Mouse (Mus musculus): ENCODE results near the gene Ogt. TPM values are rescaled to one million over a fixed set of nuclear protein-coding genes. Genes with fewer than 3 reads are reported as not detected.

The Ogt gene
- polyA plus RNA-seq (2016; fragmentation: Nextera tagmentation; extraction: Ambion mirVana), result 219 and 228 TPM in 2 replicates

DNA sequence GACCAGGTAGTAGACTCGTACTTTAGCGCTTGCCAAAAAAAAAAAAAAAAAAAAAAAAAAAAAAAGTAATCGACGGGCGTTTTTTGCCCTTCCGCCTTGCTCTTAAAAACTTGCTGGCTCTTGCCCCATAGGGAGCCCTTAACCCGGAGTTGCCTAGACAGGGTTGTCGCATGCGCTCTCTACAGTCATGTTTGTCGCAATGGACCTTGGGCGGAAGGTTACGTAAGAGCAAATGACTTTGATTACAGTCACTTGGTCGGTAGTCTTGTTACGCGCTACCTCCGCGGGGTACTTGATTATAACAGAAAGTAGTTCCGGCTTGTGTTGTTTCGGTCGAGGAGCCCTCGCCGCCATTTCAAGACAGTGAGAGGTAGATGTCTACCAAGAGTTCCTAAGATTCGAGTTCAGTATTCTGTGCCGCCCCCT is at the start of gene Ogt:
Gene Ogt, plus strand, starts transcription at position 320 of the 426 bp plus-strand sequence.
- ATAC-seq (ENCODE audit: low FRiP score, low read depth), result peak; percentile 96
- peaks cover 8% of the 10 kb centered on the region; the same call in 1 of the 2 replicates for H3K27me3 ChIP-seq
- no peaks in the 10 kb centered on the region for H3K9me3 ChIP-seq
- H3K4me3 ChIP-seq, result peak within 1 kb of the TSS; percentile 67
- H3K4me1 ChIP-seq, result peaks cover 7% of the 10 kb centered on the region
- peak within 1 kb of the TSS; percentile 83 for H3K27ac ChIP-seq (replicated peaks)
- H3K9ac ChIP-seq (replicated peaks), result peak within 1 kb of the TSS; percentile 83
- 17% methylated on average over 23 of the region's 24 CpGs for WGBS
- H3K36me3 ChIP-seq, result no peaks in the 10 kb centered on the region
- H3K4me2 ChIP-seq (replicated peaks), result peak within 1 kb of the TSS; percentile 60

- ATAC-seq (ENCODE audit: low FRiP score, low read depth), result no peak
- Histone ChIP-seq H3K4me3 (no peak overlapping the region), H3K9me3 (no peaks in the 10 kb centered on the region), H3K9ac (replicated peaks) (no peak overlapping the region), H3K36me3 (no peaks in the 10 kb centered on the region), H3K27me3 (no peaks in the 10 kb centered on the region; the same call in 1 of the 2 replicates), H3K4me2 (replicated peaks) (no peak overlapping the region), H3K4me1 (no peaks in the 10 kb centered on the region), H3K27ac (replicated peaks) (no peak overlapping the region)
- 91% methylated on average over 3 of the region's 3 CpGs for WGBS
Measured at GRCm38 (mm10) chrX:101616183-101616582, 23.7 kb upstream of the Ogt start.

DNA sequence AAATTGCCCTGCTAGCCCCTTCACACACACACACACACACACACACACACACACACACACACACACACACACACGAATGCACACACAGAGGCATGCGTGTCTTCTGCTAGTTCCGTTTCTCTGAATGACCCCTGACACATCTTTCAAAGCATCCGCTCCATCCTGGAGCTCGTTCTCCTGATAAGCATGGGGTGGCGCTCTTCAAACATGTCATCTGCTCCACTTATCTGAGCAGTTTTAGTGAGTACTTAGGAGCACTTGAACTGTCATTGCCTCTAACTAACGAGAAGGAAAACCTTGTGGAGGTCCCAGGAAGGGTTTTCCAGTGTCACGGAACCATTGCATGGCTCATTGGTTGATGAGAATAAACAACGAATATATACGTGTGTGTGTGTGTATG is 22.0 kb upstream of the Ogt start:
- no peak for ATAC-seq (ENCODE audit: low FRiP score, low read depth)
- no peaks in the 10 kb centered on the region for H3K9me3 ChIP-seq
- no peak overlapping the region for H3K27ac ChIP-seq (replicated peaks)
- H3K36me3 ChIP-seq, result no peaks in the 10 kb centered on the region
- no peak overlapping the region for H3K9ac ChIP-seq (replicated peaks)
- no peak overlapping the region for H3K4me3 ChIP-seq
- H3K4me1 ChIP-seq, result no peaks in the 10 kb centered on the region
- no peaks in the 10 kb centered on the region; the same call in 1 of the 2 replicates for H3K27me3 ChIP-seq
- WGBS, result 78% methylated on average over 10 of the region's 10 CpGs
- H3K4me2 ChIP-seq (replicated peaks), result no peak overlapping the region

- H3K27me3 ChIP-seq, result no peaks in the 10 kb centered on the region
- no peak for ATAC-seq (ENCODE audit: low FRiP score, low read depth)
- no peak overlapping the region for H3K4me3 ChIP-seq
- H3K9ac ChIP-seq (replicated peaks), result no peak overlapping the region
- no peak overlapping the region for H3K27ac ChIP-seq (replicated peaks)
- H3K4me2 ChIP-seq (replicated peaks), result no peak overlapping the region
- WGBS, result 71% methylated on average over 6 of the region's 6 CpGs
- H3K9me3 ChIP-seq, result no peaks in the 10 kb centered on the region
- no peaks in the 10 kb centered on the region for H3K4me1 ChIP-seq
- H3K36me3 ChIP-seq, result no peaks in the 10 kb centered on the region
Measured at GRCm38 (mm10) chrX:101620317-101620716, 19.5 kb upstream of the Ogt start.

- Histone ChIP-seq H3K36me3 (no peaks in the 10 kb centered on the region), H3K9ac (replicated peaks) (no peak overlapping the region), H3K27me3 (no peaks in the 10 kb centered on the region), H3K4me2 (replicated peaks) (no peak overlapping the region), H3K9me3 (no peaks in the 10 kb centered on the region), H3K4me1 (no peaks in the 10 kb centered on the region), H3K27ac (replicated peaks) (no peak overlapping the region), H3K4me3 (no peak overlapping the region)
- ATAC-seq (ENCODE audit: low FRiP score, low read depth), result no peak
- WGBS, result 65% methylated on average over 3 of the region's 3 CpGs
Measured at GRCm38 (mm10) chrX:101622539-101622938, 17.3 kb upstream of the Ogt start.

GRCm38 (mm10) chrX:101636821-101637525 is 2.9 kb upstream of the Ogt start:
- Histone ChIP-seq H3K4me1 (peaks cover 3% of the 10 kb centered on the region; the same call in 1 of the 2 replicates), H3K36me3 (no peaks in the 10 kb centered on the region), H3K4me3 (no peak overlapping the region), H3K27me3 (peaks cover 12% of the 10 kb centered on the region; the same call in 1 of the 2 replicates), H3K4me2 (replicated peaks) (no peak overlapping the region), H3K9me3 (no peaks in the 10 kb centered on the region), H3K9ac (replicated peaks) (no peak overlapping the region), H3K27ac (replicated peaks) (no peak overlapping the region)
- ATAC-seq (ENCODE audit: low FRiP score, low read depth), result no peak
- WGBS, result 21% methylated on average over 8 of the region's 9 CpGs

DNA sequence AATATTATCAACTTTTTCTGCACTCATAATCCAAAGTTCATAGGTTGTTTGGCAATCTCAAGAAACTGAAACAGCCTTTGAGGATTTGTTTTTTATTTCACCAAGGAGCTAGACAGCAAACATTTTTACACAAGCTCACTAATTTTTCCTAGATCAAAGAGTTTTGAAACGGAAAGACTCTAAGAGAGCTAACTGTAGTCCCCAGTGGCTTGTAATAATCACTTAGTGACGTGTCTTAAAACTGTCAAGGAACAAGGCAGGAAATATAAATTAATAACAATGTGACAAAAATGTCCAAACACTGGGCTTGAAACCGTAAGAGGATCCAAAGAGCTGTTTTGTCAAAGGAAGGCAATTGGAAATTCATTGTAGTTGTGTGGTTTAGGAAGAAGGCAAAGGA is 1.0 kb upstream of the Ogt start:
- H3K9ac ChIP-seq (replicated peaks), result no peak overlapping the region
- no peak for ATAC-seq (ENCODE audit: low FRiP score, low read depth)
- no peaks in the 10 kb centered on the region for H3K36me3 ChIP-seq
- peaks cover 8% of the 10 kb centered on the region; the same call in 1 of the 2 replicates for H3K27me3 ChIP-seq
- peak overlapping the region; percentile 49 for H3K4me2 ChIP-seq (replicated peaks)
- H3K27ac ChIP-seq (replicated peaks), result no peak overlapping the region
- H3K4me1 ChIP-seq, result peaks cover 7% of the 10 kb centered on the region
- H3K4me3 ChIP-seq, result peak overlapping the region; percentile 67
- H3K9me3 ChIP-seq, result no peaks in the 10 kb centered on the region
- WGBS, result 43% methylated on average over 3 of the region's 3 CpGs

- Histone ChIP-seq H3K4me2 (replicated peaks) (peak overlapping the region; percentile 49), H3K4me3 (peak overlapping the region; percentile 67), H3K27me3 (peaks cover 8% of the 10 kb centered on the region; the same call in 1 of the 2 replicates), H3K9ac (replicated peaks) (no peak overlapping the region), H3K36me3 (no peaks in the 10 kb centered on the region), H3K27ac (replicated peaks) (no peak overlapping the region; the same call in 1 of the 2 replicates), H3K9me3 (no peaks in the 10 kb centered on the region), H3K4me1 (peaks cover 7% of the 10 kb centered on the region)
- WGBS, result 17% methylated on average over 13 of the region's 13 CpGs
- ATAC-seq (ENCODE audit: low FRiP score, low read depth), result no peak
Measured at GRCm38 (mm10) chrX:101639306-101639705, 554 bp upstream of the Ogt start.

GRCm38 (mm10) chrX:101640194-101641160 is 617 bp downstream of the Ogt start:
- no peaks in the 10 kb centered on the region for H3K9me3 ChIP-seq
- WGBS, result 22% methylated on average over 45 of the region's 45 CpGs
- ATAC-seq (ENCODE audit: low FRiP score, low read depth), result peak; percentile 51
- no peaks in the 10 kb centered on the region for H3K36me3 ChIP-seq
- H3K4me1 ChIP-seq, result peaks cover 7% of the 10 kb centered on the region
- peak overlapping the region; percentile 83 for H3K27ac ChIP-seq (replicated peaks)
- H3K27me3 ChIP-seq, result peaks cover 8% of the 10 kb centered on the region; the same call in 1 of the 2 replicates
- peak overlapping the region; percentile 83 for H3K9ac ChIP-seq (replicated peaks)
- peak overlapping the region; percentile 60 for H3K4me2 ChIP-seq (replicated peaks)
- peak overlapping the region; percentile 67 for H3K4me3 ChIP-seq

- Histone ChIP-seq H3K27me3 (peaks cover 8% of the 10 kb centered on the region; the same call in 1 of the 2 replicates), H3K4me2 (replicated peaks) (peak overlapping the region; percentile 60), H3K4me1 (peaks cover 7% of the 10 kb centered on the region), H3K27ac (replicated peaks) (peak overlapping the region; percentile 83), H3K9me3 (no peaks in the 10 kb centered on the region), H3K36me3 (no peaks in the 10 kb centered on the region), H3K4me3 (peak overlapping the region; percentile 67), H3K9ac (replicated peaks) (peak overlapping the region; percentile 83)
- no peak for ATAC-seq (ENCODE audit: low FRiP score, low read depth)
- WGBS, result 17% methylated on average over 6 of the region's 6 CpGs
Measured at GRCm38 (mm10) chrX:101641161-101641530, 1.3 kb downstream of the Ogt start.

GRCm38 (mm10) chrX:101642091-101642490 is 2.2 kb downstream of the Ogt start:
- H3K9me3 ChIP-seq, result no peaks in the 10 kb centered on the region
- H3K27me3 ChIP-seq, result peaks cover 8% of the 10 kb centered on the region; the same call in 1 of the 2 replicates
- H3K4me3 ChIP-seq, result peak overlapping the region; percentile 67
- H3K27ac ChIP-seq (replicated peaks), result no peak overlapping the region
- H3K4me2 ChIP-seq (replicated peaks), result peak overlapping the region; percentile 60
- H3K36me3 ChIP-seq, result no peaks in the 10 kb centered on the region
- ATAC-seq (ENCODE audit: low FRiP score, low read depth), result no peak
- 28% methylated on average over 5 of the region's 5 CpGs for WGBS
- H3K9ac ChIP-seq (replicated peaks), result peak overlapping the region; percentile 55; the same call in 1 of the 2 replicates
- peaks cover 7% of the 10 kb centered on the region for H3K4me1 ChIP-seq

All from midbrain, embryonic 12.5 days (tissue).